Mouse (Mus musculus): Measurements from ENCODE around the gene Cmip. TPM values are rescaled to one million over a fixed set of nuclear protein-coding genes. Genes with fewer than 3 reads are reported as not detected.

The Cmip gene
- polyA plus RNA-seq, 1 experiment: 16.2 TPM

- Histone ChIP-seq H3K27ac (ENCODE audit: control insufficient read depth, insufficient read depth, low read depth, low read length, poor library complexity) (no peak overlapping the region), H3K4me3 (replicated peaks; ENCODE audit: control insufficient read depth, low read depth, low read length) (no peak overlapping the region), H3K4me1 (ENCODE audit: control insufficient read depth, insufficient read depth, low read length) (no peaks in the 10 kb centered on the region)
- no peak for TF ChIP-seq CTCF (IDR thresholded peaks at IDR 0.05; ENCODE audit: control insufficient read depth, insufficient read depth, low read length)
- no peak for TF ChIP-seq POLR2A (IDR thresholded peaks at IDR 0.05; ENCODE audit: borderline replicate concordance, control insufficient read depth, low read depth, low read length)
- 70% methylated on average over 21 of the region's 21 CpGs for whole genome bisulfite sequencing
These were observed 171.8 kb downstream of the Cmip start for GRCm38 (mm10) chr8:117428524-117429162.

- no peak overlapping the region for H3K27ac ChIP-seq (ENCODE audit: control insufficient read depth, insufficient read depth, low read depth, low read length, poor library complexity)
- no peaks in the 10 kb centered on the region for H3K4me1 ChIP-seq (ENCODE audit: control insufficient read depth, insufficient read depth, low read length)
- no peak for TF ChIP-seq POLR2A (IDR thresholded peaks at IDR 0.05; ENCODE audit: borderline replicate concordance, control insufficient read depth, low read depth, low read length)
- TF ChIP-seq CTCF (IDR thresholded peaks at IDR 0.05; ENCODE audit: control insufficient read depth, insufficient read depth, low read length): no peak
- 94% methylated on average over 4 of the region's 4 CpGs for WGBS
- no peak overlapping the region for H3K4me3 ChIP-seq (replicated peaks; ENCODE audit: control insufficient read depth, low read depth, low read length)
These were observed 173.8 kb downstream of the Cmip start for GRCm38 (mm10) chr8:117430624-117431023.

GRCm38 (mm10) chr8:117431554-117431953, 174.7 kb downstream of the Cmip start:
- 96% methylated on average over 3 of the region's 3 CpGs for WGBS
- Histone ChIP-seq H3K27ac (ENCODE audit: control insufficient read depth, insufficient read depth, low read depth, low read length, poor library complexity) (no peak overlapping the region), H3K4me3 (replicated peaks; ENCODE audit: control insufficient read depth, low read depth, low read length) (no peak overlapping the region), H3K4me1 (ENCODE audit: control insufficient read depth, insufficient read depth, low read length) (no peaks in the 10 kb centered on the region)
- no peak for TF ChIP-seq CTCF (IDR thresholded peaks at IDR 0.05; ENCODE audit: control insufficient read depth, insufficient read depth, low read length)
- TF ChIP-seq POLR2A (IDR thresholded peaks at IDR 0.05; ENCODE audit: borderline replicate concordance, control insufficient read depth, low read depth, low read length): no peak

GRCm38 (mm10) chr8:117432111-117432510, 175.2 kb downstream of the Cmip start:
- Histone ChIP-seq H3K27ac (ENCODE audit: control insufficient read depth, insufficient read depth, low read depth, low read length, poor library complexity) (no peak overlapping the region), H3K4me1 (ENCODE audit: control insufficient read depth, insufficient read depth, low read length) (no peaks in the 10 kb centered on the region), H3K4me3 (replicated peaks; ENCODE audit: control insufficient read depth, low read depth, low read length) (no peak overlapping the region)
- no peak for TF ChIP-seq POLR2A (IDR thresholded peaks at IDR 0.05; ENCODE audit: borderline replicate concordance, control insufficient read depth, low read depth, low read length)
- no peak for TF ChIP-seq CTCF (IDR thresholded peaks at IDR 0.05; ENCODE audit: control insufficient read depth, insufficient read depth, low read length)
- WGBS: 95% methylated on average over 8 of the region's 8 CpGs

- TF ChIP-seq POLR2A (IDR thresholded peaks at IDR 0.05; ENCODE audit: borderline replicate concordance, control insufficient read depth, low read depth, low read length) (no peak), CTCF (IDR thresholded peaks at IDR 0.05; ENCODE audit: control insufficient read depth, insufficient read depth, low read length) (no peak)
- H3K4me3 ChIP-seq (replicated peaks; ENCODE audit: control insufficient read depth, low read depth, low read length): no peak overlapping the region
- no peak overlapping the region for H3K27ac ChIP-seq (ENCODE audit: control insufficient read depth, insufficient read depth, low read depth, low read length, poor library complexity)
- 93% methylated on average over 10 of the region's 10 CpGs for WGBS
- no peaks in the 10 kb centered on the region for H3K4me1 ChIP-seq (ENCODE audit: control insufficient read depth, insufficient read depth, low read length)
These were observed 177.1 kb downstream of the Cmip start for GRCm38 (mm10) chr8:117433968-117434367.

GRCm38 (mm10) chr8:117436786-117437185, 179.9 kb downstream of the Cmip start:
- no peak overlapping the region for H3K4me3 ChIP-seq (replicated peaks; ENCODE audit: control insufficient read depth, low read depth, low read length)
- no peaks in the 10 kb centered on the region for H3K4me1 ChIP-seq (ENCODE audit: control insufficient read depth, insufficient read depth, low read length)
- TF ChIP-seq CTCF (IDR thresholded peaks at IDR 0.05; ENCODE audit: control insufficient read depth, insufficient read depth, low read length) (no peak), POLR2A (IDR thresholded peaks at IDR 0.05; ENCODE audit: borderline replicate concordance, control insufficient read depth, low read depth, low read length) (no peak)
- 95% methylated on average over 15 of the region's 15 CpGs for WGBS
- H3K27ac ChIP-seq (ENCODE audit: control insufficient read depth, insufficient read depth, low read depth, low read length, poor library complexity): no peak overlapping the region

- WGBS: 91% methylated on average over 5 of the region's 5 CpGs
- Histone ChIP-seq H3K4me3 (replicated peaks; ENCODE audit: control insufficient read depth, low read depth, low read length) (no peak overlapping the region), H3K27ac (ENCODE audit: control insufficient read depth, insufficient read depth, low read depth, low read length, poor library complexity) (no peak overlapping the region), H3K4me1 (ENCODE audit: control insufficient read depth, insufficient read depth, low read length) (no peaks in the 10 kb centered on the region)
- TF ChIP-seq CTCF (IDR thresholded peaks at IDR 0.05; ENCODE audit: control insufficient read depth, insufficient read depth, low read length): no peak
These were observed 180.8 kb downstream of the Cmip start for GRCm38 (mm10) chr8:117437616-117438015.

- Histone ChIP-seq H3K27ac (ENCODE audit: control insufficient read depth, insufficient read depth, low read depth, low read length, poor library complexity) (no peak overlapping the region), H3K4me3 (replicated peaks; ENCODE audit: control insufficient read depth, low read depth, low read length) (no peak overlapping the region), H3K4me1 (ENCODE audit: control insufficient read depth, insufficient read depth, low read length) (no peaks in the 10 kb centered on the region)
- TF ChIP-seq CTCF (IDR thresholded peaks at IDR 0.05; ENCODE audit: control insufficient read depth, insufficient read depth, low read length) (no peak), POLR2A (IDR thresholded peaks at IDR 0.05; ENCODE audit: borderline replicate concordance, control insufficient read depth, low read depth, low read length) (no peak)
- 85% methylated on average over 14 of the region's 14 CpGs for WGBS
These were observed 183.5 kb downstream of the Cmip start for GRCm38 (mm10) chr8:117440317-117440716.

GRCm38 (mm10) chr8:117440759-117441158, 183.9 kb downstream of the Cmip start:
- no peak for TF ChIP-seq POLR2A (IDR thresholded peaks at IDR 0.05; ENCODE audit: borderline replicate concordance, control insufficient read depth, low read depth, low read length)
- H3K4me3 ChIP-seq (replicated peaks; ENCODE audit: control insufficient read depth, low read depth, low read length): no peak overlapping the region
- no peak overlapping the region for H3K27ac ChIP-seq (ENCODE audit: control insufficient read depth, insufficient read depth, low read depth, low read length, poor library complexity)
- H3K4me1 ChIP-seq (ENCODE audit: control insufficient read depth, insufficient read depth, low read length): no peaks in the 10 kb centered on the region
- 92% methylated on average over 6 of the region's 6 CpGs for WGBS

All from bone marrow, adult 2 months (tissue).